In the genomic region with DNA sequence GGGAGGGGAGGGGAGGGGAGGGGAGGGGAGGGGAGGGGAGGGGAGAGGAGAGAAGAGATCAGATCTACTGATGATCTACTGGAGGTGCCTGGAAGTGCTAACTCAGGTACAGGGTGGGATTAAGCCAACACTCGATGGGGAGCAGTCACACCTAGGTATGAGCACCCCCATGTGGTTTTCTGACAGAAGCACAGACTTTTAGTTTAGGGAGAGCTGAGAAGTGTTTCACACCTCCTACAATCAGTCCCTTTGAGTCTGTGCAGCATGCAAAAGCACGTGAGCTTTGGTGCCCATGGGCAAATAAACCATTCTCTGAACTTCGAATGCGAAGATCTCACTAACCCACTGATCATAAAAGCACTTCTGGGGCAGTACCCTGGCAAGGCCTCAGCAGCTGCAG, we compare ENCODE assay signal across 10 mouse cellular contexts. TPM values are rescaled to one million over a fixed set of nuclear protein-coding genes. Genes with fewer than 3 reads are reported as not detected.
DNase-seq lines count a peak whose midpoint lies in the region; ATAC-seq lines count a peak whose summit lies in the region.
"Had no signal": no experiment of that assay in that cellular context is flagged by ENCODE, and none has a peak within 500 bp of the region (broad histone marks: within the 10 kb centered on the region; RNA-seq: fewer than 3 reads in every experiment).

No protein-coding gene starts in this region.

- intact Hi-C loops in heart, postnatal 14 days (cut with DNase I), result loop anchor here (10.0 kb wide), 1 partner anchor 548 kb away; a partner anchor contains a TSS

- H3K27ac ChIP-seq in heart, embryonic 16.5 days (ENCODE audit: low read length), result peak overlapping the region; percentile 25; the same call in 1 of the 2 replicates
- H3K27ac ChIP-seq: embryonic facial prominence, embryonic 12.5 days had no signal

- H3K9ac ChIP-seq in heart, embryonic 16.5 days (ENCODE audit: low read length), result no peak overlapping the region
- H3K9ac ChIP-seq: embryonic facial prominence, embryonic 12.5 days had no signal

- no peak for DNase-seq in heart, postnatal 14 days
- peak; percentile 18 for DNase-seq in right cerebral cortex, adult 18-20 months
- no peak for DNase-seq in right cerebral cortex, postnatal 10 days (ENCODE audit: low spot score in 2 of 2)
- peak; percentile 69 for DNase-seq in brain, adult 2 months (ENCODE audit: low read depth, low spot score)
- peak; percentile 64 for DNase-seq in thymus, postnatal 14 days
- no peak for DNase-seq in spleen, postnatal 14 days (ENCODE audit: low spot score in 2 of 2)
- no peak for DNase-seq in adrenal gland, postnatal 10 days
- DNase-seq: layer of hippocampus, postnatal 36 days had no signal

- H3K4me2 ChIP-seq in heart, embryonic 16.5 days (ENCODE audit: low read depth, low read length), result no peak overlapping the region
- H3K4me2 ChIP-seq: embryonic facial prominence, embryonic 12.5 days had no signal

- H3K4me3 ChIP-seq in heart, embryonic 16.5 days (ENCODE audit: low read length), result no peak overlapping the region
- H3K4me3 ChIP-seq: embryonic facial prominence, embryonic 12.5 days had no signal

- no peaks in the 10 kb centered on the region for H3K27me3 ChIP-seq in heart, embryonic 16.5 days (ENCODE audit: control insufficient read depth, insufficient read depth, low read length)
- H3K27me3 ChIP-seq: embryonic facial prominence, embryonic 12.5 days had no signal

- no peak for ATAC-seq in heart, embryonic 16.5 days (replicated peaks; ENCODE audit: extremely low read depth, insufficient read depth, low FRiP score)

- WGBS in heart, embryonic 16.5 days, result 52% methylated on average over 4 of the region's 4 CpGs

- peaks cover 15% of the 10 kb centered on the region for H3K36me3 ChIP-seq in heart, embryonic 16.5 days (ENCODE audit: control insufficient read depth, insufficient read depth)

- no peaks in the 10 kb centered on the region for H3K9me3 ChIP-seq in heart, embryonic 16.5 days (replicated peaks; ENCODE audit: control insufficient read depth, low read length)
- H3K9me3 ChIP-seq: embryonic facial prominence, embryonic 12.5 days had no signal

- peaks cover 23% of the 10 kb centered on the region for H3K4me1 ChIP-seq in heart, embryonic 16.5 days (ENCODE audit: control insufficient read depth, insufficient read depth, low read length)

RNA-seq across cellular contexts. Expression of a gene that starts 3.1 kb away (rescaled TPM):
- polyA plus RNA-seq in heart, embryonic 16.5 days (2015; fragmentation: Nextera tagmentation; extraction: Ambion mirVana), result 17.1 and 20.0 TPM in 2 replicates
- 10 to 100 TPM; 39.1 to 39.9 TPM for total RNA-seq in heart, postnatal 14 days (2021)
- 10 to 100 TPM; 31.7 to 38.2 TPM for total RNA-seq in adrenal gland, postnatal 10 days (2021)

RNA-seq across cellular contexts. Expression of a gene that starts 33.5 kb away (rescaled TPM):
- 5.3 and 5.5 TPM in 2 replicates for polyA plus RNA-seq in heart, embryonic 16.5 days (2015; fragmentation: Nextera tagmentation; extraction: Ambion mirVana)
- total RNA-seq in heart, postnatal 14 days (2021), result 1 to 10 TPM; 4.6 to 5.8 TPM
- 1 to 10 TPM; 7.5 to 9.2 TPM for total RNA-seq in adrenal gland, postnatal 10 days (2021)

RNA-seq across cellular contexts. Expression of a gene that starts 44.6 kb away (rescaled TPM):
- polyA plus RNA-seq in heart, embryonic 16.5 days (2015; fragmentation: Nextera tagmentation; extraction: Ambion mirVana), result 4.5 and 4.9 TPM in 2 replicates
- total RNA-seq in heart, postnatal 14 days (2021), result 1 to 10 TPM; 2.4 to 3.3 TPM
- total RNA-seq in adrenal gland, postnatal 10 days (2021), result 1 to 10 TPM; 4.1 to 4.4 TPM

RNA-seq across cellular contexts. Expression of a gene that starts 46.3 kb away (rescaled TPM):
- polyA plus RNA-seq in heart, embryonic 16.5 days (2015; fragmentation: Nextera tagmentation; extraction: Ambion mirVana), result 3.3 and 8.1 TPM in 2 replicates
- total RNA-seq in heart, postnatal 14 days (2021), result 1 to 10 TPM; 2.0 to 5.7 TPM
- total RNA-seq in adrenal gland, postnatal 10 days (2021), result 1 to 10 TPM; 4.7 to 5.0 TPM

RNA-seq across cellular contexts. Expression of a gene that starts 51.1 kb away (rescaled TPM):
- 4.7 and 5.6 TPM in 2 replicates for polyA plus RNA-seq in heart, embryonic 16.5 days (2015; fragmentation: Nextera tagmentation; extraction: Ambion mirVana)
- 1 to 10 TPM; 3.8 to 4.0 TPM for total RNA-seq in heart, postnatal 14 days (2021)
- total RNA-seq in adrenal gland, postnatal 10 days (2021), result 1 to 10 TPM; 8.6 to 9.4 TPM

Comparison
In these comparisons a context has a peak if more than half of its experiments do, and no peak if none do; other contexts are left out.
1. DNase-seq: peak in right cerebral cortex, adult 18-20 months (single experiment), brain, adult 2 months (single experiment) and thymus, postnatal 14 days (single experiment); none in heart, postnatal 14 days (0 of 2), right cerebral cortex, postnatal 10 days (0 of 2), spleen, postnatal 14 days (0 of 2) and adrenal gland, postnatal 10 days (single experiment).